Mouse (Mus musculus) stomach, embryonic 16.5 days (tissue): ENCODE results near the gene Flad1. TPM values are rescaled to one million over a fixed set of nuclear protein-coding genes. Genes with fewer than 3 reads are reported as not detected.

Source experiments
- ATAC-seq: fragments of 200-750 bp; cut with Nextera tagmentation; 2 replicates; pipeline ENCODE4 v1.8.0; 2017; ENCODE audit warnings: moderate number of reproducible peaks, moderate TSS enrichment; ENCODE audit not compliant: insufficient read depth, low FRiP score
- H3K27ac ChIP-seq: fragments of 300-500 bp; sonication (generic); 2 replicates; pipeline ENCODE4 v1.5.1; 2014; ENCODE audit warnings: low read length
- H3K27me3 ChIP-seq: fragments of 300-500 bp; sonication (generic); 2 replicates; pipeline ENCODE4 v1.6.1; 2014; ENCODE audit warnings: low read length, control low read depth, mixed read lengths; ENCODE audit not compliant: control insufficient read depth, insufficient read depth
- H3K36me3 ChIP-seq: fragments of 300-500 bp; sonication (generic); 2 replicates; pipeline ENCODE4 v1.6.1; 2014; ENCODE audit warnings: low read length; ENCODE audit not compliant: control insufficient read depth, insufficient read depth
- H3K4me1 ChIP-seq: fragments of 300-500 bp; sonication (generic); 2 replicates; pipeline ENCODE4 v1.6.1; 2014; ENCODE audit warnings: low read length, control low read depth, mixed read lengths; ENCODE audit not compliant: control insufficient read depth, insufficient read depth
- H3K4me2 ChIP-seq: fragments of 300-500 bp; sonication (generic); 2 replicates; pipeline ENCODE4 v1.6.1; 2014; ENCODE audit warnings: low read depth, low read length, mixed read lengths
- H3K4me3 ChIP-seq: fragments of 300-500 bp; sonication (generic); replicated peaks from 2 replicates; pipeline ENCODE4 v1.5.1; 2014; ENCODE audit warnings: mild to moderate bottlenecking, low read length
- H3K9ac ChIP-seq: fragments of 300-500 bp; sonication (generic); 2 replicates; pipeline ENCODE4 v1.6.1; 2014; ENCODE audit warnings: low read length
- H3K9me3 ChIP-seq: fragments of 300-500 bp; sonication (generic); replicated peaks from 2 replicates; pipeline ENCODE4 v1.6.1; 2016; ENCODE audit warnings: low read length, control low read depth; ENCODE audit not compliant: control insufficient read depth
- WGBS: fragments of 180-500 bp; shearing (Covaris S2); extraction: QIAGEN DNeasy Blood & Tissue Kit; methylation state at CpG from one replicate; pipeline ENCODE4 v1.1.7; 2014; 5-methylcytosine and 5-hydroxymethylcytosine counted together
- polyA plus RNA-seq: library from polyadenylated mRNA; unstranded; fragments of >200 nt; fragmentation: Nextera tagmentation; extraction: Ambion mirVana; gene quantifications from 2 replicates; pipeline ENCODE4 v1.2.1, GENCODE M21; 2015

Flad1 gene
- polyA plus RNA-seq, 1 experiment from 2014 or later: 27.5 TPM

DNA sequence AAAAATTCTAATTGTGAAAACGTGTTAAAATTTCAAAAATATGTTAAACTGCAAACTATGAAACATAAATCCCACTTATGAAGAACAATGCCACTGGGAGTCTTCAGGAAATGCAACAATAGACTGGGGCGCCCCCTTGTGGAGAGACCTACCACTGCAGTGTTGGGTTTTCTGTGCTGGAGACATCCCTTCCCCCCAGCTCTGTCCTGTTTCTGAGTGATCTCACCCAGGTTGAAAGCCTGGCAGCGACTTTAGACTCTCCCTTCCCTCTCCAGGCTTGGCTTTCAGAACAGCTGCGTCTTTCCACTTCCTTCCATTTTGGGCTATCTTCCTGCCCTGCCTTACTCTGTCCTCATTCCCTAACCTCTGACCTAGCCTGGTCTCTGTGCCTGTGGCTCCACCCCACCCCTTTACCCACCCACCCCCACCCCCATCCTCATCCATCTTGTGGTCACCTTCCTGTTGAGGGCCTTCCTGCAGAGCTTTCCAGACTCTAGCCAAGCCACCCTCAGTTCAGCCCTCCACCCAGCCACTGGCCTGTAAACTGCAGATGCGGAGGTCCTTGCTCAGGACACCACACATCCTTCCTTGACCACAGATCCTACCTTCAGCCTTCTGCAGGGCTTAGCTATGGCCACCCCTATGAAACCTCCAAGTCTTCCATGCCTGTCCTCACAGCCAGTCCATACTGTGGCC lies 56.7 kb downstream of the Flad1 start:
- no peak overlapping the region for H3K4me2 ChIP-seq
- 11% methylated on average over 5 of the region's 5 CpGs for WGBS
- peak; percentile 37; the same call in 1 of the 2 replicates for ATAC-seq
- H3K4me3 ChIP-seq: no peak overlapping the region
- H3K9ac ChIP-seq: no peak overlapping the region
- H3K4me1 ChIP-seq: peaks cover 17% of the 10 kb centered on the region; the same call in 1 of the 2 replicates
- H3K27ac ChIP-seq: no peak overlapping the region
- no peaks in the 10 kb centered on the region for H3K27me3 ChIP-seq
- H3K9me3 ChIP-seq: no peaks in the 10 kb centered on the region
- H3K36me3 ChIP-seq: no peaks in the 10 kb centered on the region

DNA sequence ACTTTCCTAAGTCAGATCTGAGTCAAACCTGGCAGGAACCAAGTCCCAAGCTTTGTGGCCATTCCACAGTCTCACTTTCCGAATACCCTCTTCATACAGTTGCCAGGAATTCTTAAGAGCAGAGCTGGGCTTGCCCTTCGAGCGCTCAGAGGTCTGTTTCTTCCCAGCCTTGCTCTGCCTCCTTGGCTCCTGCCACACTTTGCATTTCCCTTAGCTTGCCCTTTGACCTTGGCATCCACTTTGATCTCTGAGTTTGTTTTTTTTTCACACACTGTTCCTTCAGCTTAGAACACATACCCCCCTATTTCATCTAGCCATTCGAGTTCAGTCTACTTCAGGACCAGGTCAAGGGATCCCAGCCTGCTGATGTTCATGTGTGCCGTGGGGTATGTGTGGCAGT lies 60.4 kb downstream of the Flad1 start:
- peaks cover 15% of the 10 kb centered on the region; the same call in 1 of the 2 replicates for H3K4me1 ChIP-seq
- H3K9ac ChIP-seq: no peak overlapping the region
- ATAC-seq: no peak
- no peak overlapping the region for H3K27ac ChIP-seq
- 68% methylated on average over 5 of the region's 5 CpGs for WGBS
- H3K4me3 ChIP-seq: no peak overlapping the region
- H3K4me2 ChIP-seq: no peak overlapping the region
- no peaks in the 10 kb centered on the region for H3K27me3 ChIP-seq
- H3K9me3 ChIP-seq: no peaks in the 10 kb centered on the region
- H3K36me3 ChIP-seq: no peaks in the 10 kb centered on the region

Other genes starting within 250 kb of the Flad1 start
- gene Clk2, start 247.1 kb downstream of the Flad1 start, polyA plus RNA-seq: 18.9 and 19.1 TPM in 2 replicates
- 104 and 113 TPM in 2 replicates for gene Scamp3, start 234.4 kb downstream of the Flad1 start, polyA plus RNA-seq
- gene Fam189b, start 228.7 kb downstream of the Flad1 start, polyA plus RNA-seq: 22.0 and 23.9 TPM in 2 replicates
- 55.4 and 63.9 TPM in 2 replicates for gene Gba, start 208.9 kb downstream of the Flad1 start, polyA plus RNA-seq
- 38.8 and 45.2 TPM in 2 replicates for gene Thbs3, start 196.7 kb downstream of the Flad1 start, polyA plus RNA-seq
- 172 and 177 TPM in 2 replicates for gene Mtx1, start 184.8 kb downstream of the Flad1 start, polyA plus RNA-seq
- 112 and 164 TPM in 2 replicates for gene Muc1, start 182.8 kb downstream of the Flad1 start, polyA plus RNA-seq
- gene Krtcap2, start 165.9 kb downstream of the Flad1 start, polyA plus RNA-seq: 318 and 325 TPM in 2 replicates
- gene Trim46, start 165.6 kb downstream of the Flad1 start, polyA plus RNA-seq: 4.4 and 4.8 TPM in 2 replicates
- 119 and 131 TPM in 2 replicates for gene Dpm3, start 152.5 kb downstream of the Flad1 start, polyA plus RNA-seq
- gene Slc50a1, start 141.3 kb downstream of the Flad1 start, polyA plus RNA-seq: 81.7 and 83.1 TPM in 2 replicates
- gene Efna1, start 130.7 kb downstream of the Flad1 start, polyA plus RNA-seq: 41.5 and 44.7 TPM in 2 replicates
- 13.0 and 16.0 TPM in 2 replicates for gene Efna3, start 88.9 kb downstream of the Flad1 start, polyA plus RNA-seq
- gene Efna4, start 73.8 kb downstream of the Flad1 start, polyA plus RNA-seq: 15.0 and 15.5 TPM in 2 replicates
- 61.1 and 69.5 TPM in 2 replicates for gene Adam15, start 61.9 kb downstream of the Flad1 start, polyA plus RNA-seq
- gene Dcst2, start 49.9 kb downstream of the Flad1 start, polyA plus RNA-seq: 0.45 and 0.49 TPM in 2 replicates
- gene Dcst1, start 46.6 kb downstream of the Flad1 start, polyA plus RNA-seq: 0.70 and 0.89 TPM in 2 replicates
- gene Zbtb7b, start 17.1 kb downstream of the Flad1 start, polyA plus RNA-seq: 8.0 and 9.2 TPM in 2 replicates
- gene Lenep, start 9.1 kb downstream of the Flad1 start, polyA plus RNA-seq: not detected in 2 replicates
- 322 and 323 TPM in 2 replicates for gene Cks1b, start 6.5 kb upstream of the Flad1 start, polyA plus RNA-seq
- 96.5 and 103 TPM in 2 replicates for gene Shc1, start 6.6 kb upstream of the Flad1 start, polyA plus RNA-seq
- gene Pygo2, start 18.3 kb upstream of the Flad1 start, polyA plus RNA-seq: 21.1 and 23.4 TPM in 2 replicates
- gene Pbxip1, start 24.8 kb upstream of the Flad1 start, polyA plus RNA-seq: 41.8 and 51.2 TPM in 2 replicates
- gene Pmvk, start 42.7 kb upstream of the Flad1 start, polyA plus RNA-seq: 56.0 and 64.9 TPM in 2 replicates
- 4.9 and 5.9 TPM in 2 replicates for gene Kcnn3, start 108.3 kb upstream of the Flad1 start, polyA plus RNA-seq